Mouse (Mus musculus): ENCODE data around the gene 1700006A11Rik.
"Not testable (repeated sequence)": the region's sequence is repeated elsewhere in the genome, so short reads cannot be mapped to it uniquely, and the experiment has no call there.

The 1700006A11Rik gene

DNA sequence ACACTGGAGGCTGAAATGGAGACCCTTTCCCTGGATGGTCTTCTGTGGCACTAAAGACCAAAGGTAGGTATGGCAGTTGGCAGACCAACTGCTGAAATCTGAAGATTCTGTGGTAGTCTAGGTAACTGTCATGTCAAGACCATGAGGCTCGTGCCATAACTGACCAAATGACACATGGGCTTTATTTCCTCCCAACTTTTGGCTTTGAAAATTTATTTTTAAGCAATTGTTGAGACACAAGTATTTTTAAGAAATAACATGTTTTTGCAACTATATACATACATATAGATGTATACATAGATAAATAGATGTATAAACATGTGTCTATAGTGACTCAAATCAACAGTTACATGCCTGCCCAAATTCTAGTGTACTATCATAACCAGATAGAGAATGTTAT is at the start of gene 1700006A11Rik:
Gene 1700006A11Rik (minus strand): TSS at position 101 of the 400 bp plus-strand sequence.
- DNase-seq: no peak

DNA sequence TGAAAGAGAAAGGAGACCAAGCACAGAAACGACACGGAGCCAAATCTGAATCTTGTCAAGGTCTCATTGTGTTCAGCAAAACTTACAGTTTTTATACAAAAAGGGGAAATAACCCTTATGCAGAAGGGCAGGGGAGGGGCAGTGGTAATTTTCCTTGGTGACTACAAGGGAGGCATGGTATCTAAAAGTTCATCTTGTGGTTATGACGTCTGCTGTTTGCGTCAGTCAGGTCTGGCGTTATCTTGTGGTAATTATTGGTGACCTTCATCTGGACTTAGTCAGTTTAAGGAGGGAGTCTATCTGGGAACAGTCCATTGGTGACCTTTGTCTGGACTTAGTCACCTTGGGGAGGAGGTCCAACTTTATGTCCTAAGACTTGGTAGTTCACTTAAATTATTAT is 48.5 kb upstream of the 1700006A11Rik start:
- not testable (repeated sequence) for DNase-seq

DNA sequence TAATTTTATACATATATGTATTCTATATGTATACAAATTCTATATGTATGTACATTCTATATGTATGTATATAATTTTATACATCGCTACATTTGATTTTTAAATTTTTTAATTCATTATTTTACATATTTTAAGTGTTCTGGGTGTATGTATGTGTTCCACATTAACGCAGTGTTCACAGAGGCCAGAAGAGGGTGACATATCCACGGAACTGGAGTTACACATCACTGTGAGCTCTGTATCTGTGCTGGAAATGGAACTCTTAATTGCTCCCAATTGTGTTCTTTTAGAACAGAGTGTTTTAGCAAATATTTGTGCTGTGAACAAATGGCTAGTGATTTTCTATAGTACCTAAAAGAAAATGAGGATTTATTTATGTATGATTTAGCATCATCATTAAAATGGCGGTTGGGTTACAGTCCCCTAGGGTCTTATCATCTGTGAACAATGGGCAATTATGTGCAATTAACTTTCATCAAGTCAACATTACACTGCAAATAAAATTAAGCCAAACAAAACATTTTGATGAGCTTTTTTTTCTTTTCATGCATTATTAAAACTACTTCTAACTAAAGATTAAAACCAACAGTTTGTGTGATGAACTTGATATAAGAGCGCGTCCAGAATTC is 40.4 kb upstream of the 1700006A11Rik start:
- no peak for DNase-seq

DNA sequence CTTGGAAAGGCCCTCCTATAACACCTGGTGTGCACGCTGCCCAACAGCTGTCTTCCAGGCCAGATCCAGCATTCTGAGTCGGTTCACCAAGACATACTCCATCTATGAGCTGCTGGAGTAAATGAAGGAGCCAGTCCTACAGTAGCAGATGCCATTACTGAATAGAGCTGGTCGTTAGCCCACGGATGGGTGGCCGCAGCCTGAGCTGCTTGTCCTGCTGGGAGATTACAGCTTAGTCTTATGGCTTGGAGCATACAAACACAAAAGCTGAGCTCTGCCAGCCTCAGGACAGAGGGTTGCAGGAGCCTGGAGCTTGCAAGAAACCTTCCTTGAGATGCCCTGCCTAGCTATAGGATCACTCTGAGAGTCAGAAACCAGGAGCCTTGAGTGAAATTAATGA is 33.6 kb downstream of the 1700006A11Rik start:
- DNase-seq: no peak

DNA sequence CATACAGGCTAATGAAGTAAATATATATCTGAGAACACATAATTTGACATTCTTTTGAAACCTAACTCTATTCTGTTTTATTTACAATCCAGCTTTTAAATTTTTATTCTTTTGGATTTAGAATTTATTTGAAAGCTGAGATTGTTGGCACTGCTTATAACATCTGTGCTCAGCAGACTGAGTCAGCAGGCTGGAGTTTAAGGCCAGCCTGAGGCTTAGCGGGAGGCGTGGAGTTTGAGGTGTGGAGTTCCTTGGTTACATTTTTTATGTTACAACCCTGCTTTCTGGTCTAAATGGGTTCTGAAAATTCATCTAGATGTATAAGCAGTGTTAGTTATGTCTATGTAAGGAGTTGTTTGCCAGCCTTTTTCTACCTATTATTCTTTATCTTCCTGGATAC is 35.7 kb downstream of the 1700006A11Rik start:
- no peak for DNase-seq

DNA sequence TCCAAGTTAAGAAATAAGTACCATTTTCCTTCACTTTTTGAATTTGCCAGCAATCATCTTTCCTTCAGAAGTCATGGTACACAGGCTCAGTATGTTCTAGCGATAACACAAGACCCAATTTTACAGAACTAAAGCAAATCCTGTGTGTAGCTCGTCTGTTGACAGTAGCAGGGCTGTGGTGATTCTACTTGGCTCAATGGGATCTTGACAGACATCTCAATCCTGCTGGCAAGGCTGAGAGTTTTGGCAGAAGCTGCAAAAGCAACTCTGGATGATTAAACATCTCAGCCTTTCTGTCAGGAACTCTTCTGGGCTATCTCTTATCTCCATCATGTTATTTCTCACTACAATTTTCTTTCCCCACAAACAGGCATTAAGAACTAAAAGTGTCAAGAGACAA is 36.2 kb downstream of the 1700006A11Rik start:
- DNase-seq: no peak

DNA sequence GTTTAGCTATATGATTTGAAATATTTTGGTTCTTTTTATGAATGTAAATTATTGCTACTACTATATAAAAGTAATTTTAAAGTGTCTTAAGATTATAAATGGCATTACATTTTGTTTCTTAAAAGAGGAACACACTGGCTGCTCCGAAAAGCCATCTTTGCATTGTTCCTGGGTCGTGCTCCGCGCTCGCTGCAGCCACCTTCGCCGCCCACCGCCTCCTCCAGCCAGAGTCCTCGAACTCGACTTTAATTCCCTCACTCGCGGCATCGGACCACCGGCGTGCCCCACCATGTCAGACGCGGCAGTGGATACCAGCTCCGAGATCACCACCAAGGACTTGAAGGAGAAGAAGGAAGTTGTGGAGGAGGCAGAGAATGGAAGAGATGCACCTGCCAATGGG is 40.5 kb downstream of the 1700006A11Rik start:
- DNase-seq: not testable (repeated sequence)

DNA sequence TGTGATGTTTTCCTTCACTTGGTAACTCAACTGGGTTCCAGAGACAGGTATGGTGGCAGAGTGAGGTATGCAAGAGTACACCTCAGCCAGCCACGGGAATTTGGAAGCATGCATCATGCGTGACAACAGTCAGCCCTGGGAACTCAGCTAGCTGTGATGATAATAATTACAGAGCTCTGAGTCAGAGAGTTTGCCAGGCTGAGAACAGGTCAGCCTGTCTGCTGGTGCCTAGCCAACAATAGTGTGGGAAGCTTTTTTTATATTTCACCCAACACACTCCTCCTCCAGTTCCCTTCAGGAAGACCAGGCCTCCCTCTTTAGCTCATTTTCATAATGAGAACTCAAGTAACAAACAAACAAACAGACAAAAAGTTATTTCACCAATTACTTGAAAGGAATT is 53.8 kb downstream of the 1700006A11Rik start:
- no peak for DNase-seq

DNA sequence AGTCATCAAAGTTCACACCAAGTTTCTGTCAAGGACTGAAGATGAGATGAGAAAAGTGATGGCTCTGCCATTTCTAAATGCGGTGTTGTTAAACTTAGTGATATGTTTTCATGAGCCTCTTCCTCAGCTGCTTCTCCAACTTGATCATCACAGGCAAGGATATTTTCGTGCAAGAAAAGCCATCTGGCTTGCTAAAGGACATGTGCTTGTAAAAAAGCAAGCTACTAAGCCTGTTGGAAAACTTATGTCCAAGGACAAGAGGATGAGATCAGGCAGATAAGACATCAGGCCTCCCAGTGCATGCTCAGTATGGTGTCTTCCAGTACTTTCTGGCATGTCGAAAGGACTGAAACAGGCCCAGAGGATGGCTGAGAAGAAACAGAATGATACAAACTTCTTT is 68.3 kb downstream of the 1700006A11Rik start:
- DNase-seq: no peak

All from kidney, postnatal 10 days (tissue).